Mouse (Mus musculus) thymus, adult 2 months (tissue): Measurements from ENCODE around the gene Bgn.

Experiments
- CTCF ChIP-seq: fragments of 200-500 bp; IDR thresholded peaks from 2 replicates; pipeline ENCODE4 v1.5.1; 2012; ENCODE audit warnings: mild to moderate bottlenecking, control low read depth, low read length, moderate library complexity, borderline replicate concordance; ENCODE audit not compliant: control insufficient read depth, poor library complexity, insufficient read depth; ENCODE audit errors: extremely low read depth
- POLR2A ChIP-seq: fragments of 200-500 bp; IDR thresholded peaks from 2 replicates; pipeline ENCODE4 v1.6.1; 2012; ENCODE audit warnings: mild to moderate bottlenecking, low read length, control low read depth, moderate library complexity; ENCODE audit not compliant: control insufficient read depth, poor library complexity, insufficient read depth; ENCODE audit errors: extremely low read depth

GRCm38 (mm10) chrX:73490804-73491203 lies 7.4 kb downstream of the Bgn start:
- TF ChIP-seq CTCF (no peak), POLR2A (no peak)
